Mouse (Mus musculus): ENCODE measurements around the gene Scaf11. TPM values are rescaled to one million over a fixed set of nuclear protein-coding genes. Genes with fewer than 3 reads are reported as not detected.

Gene Scaf11
- polyA plus RNA-seq, 2 experiments, result 51.4 to 93.7 TPM

GRCm38 (mm10) chr15:96480822-96481221 is 20.2 kb upstream of the Scaf11 start:
- Histone ChIP-seq H3K9ac (ENCODE audit: low read depth, low read length, severe bottlenecking) (no peak overlapping the region), H3K4me1 (ENCODE audit: control insufficient read depth, insufficient read depth, low read length) (no peaks in the 10 kb centered on the region), H3K4me2 (replicated peaks; ENCODE audit: low read depth, low read length, severe bottlenecking) (no peak overlapping the region), H3K9me3 (ENCODE audit: control insufficient read depth, low read length) (no peaks in the 10 kb centered on the region), H3K4me3 (replicated peaks; ENCODE audit: low read length) (no peak overlapping the region), H3K36me3 (ENCODE audit: control insufficient read depth, insufficient read depth, low read length) (no peaks in the 10 kb centered on the region), H3K27me3 (ENCODE audit: control insufficient read depth, insufficient read depth, low read length) (no peaks in the 10 kb centered on the region), H3K27ac (replicated peaks; ENCODE audit: low read depth, low read length) (no peak overlapping the region)
- no peak for TF ChIP-seq POLR2A (IDR thresholded peaks at IDR 0.05; ENCODE audit: borderline replicate concordance, extremely low read depth, insufficient read depth, insufficient read length)
- ATAC-seq (ENCODE audit: low FRiP score, low read depth) (no peak), DNase-seq (ENCODE audit: low spot score) (no peak)
- 81% methylated on average over 3 of the region's 3 CpGs for WGBS

- DNase-seq (ENCODE audit: low spot score) (no peak), ATAC-seq (ENCODE audit: low FRiP score, low read depth) (no peak)
- H3K4me1 ChIP-seq (ENCODE audit: control insufficient read depth, insufficient read depth, low read length), result no peaks in the 10 kb centered on the region
- H3K4me3 ChIP-seq (replicated peaks; ENCODE audit: low read length), result no peak overlapping the region
- H3K27ac ChIP-seq (replicated peaks; ENCODE audit: low read depth, low read length), result no peak overlapping the region
- no peaks in the 10 kb centered on the region for H3K9me3 ChIP-seq (ENCODE audit: control insufficient read depth, low read length)
- TF ChIP-seq POLR2A (IDR thresholded peaks at IDR 0.05; ENCODE audit: borderline replicate concordance, extremely low read depth, insufficient read depth, insufficient read length), result no peak
- no peak overlapping the region for H3K4me2 ChIP-seq (replicated peaks; ENCODE audit: low read depth, low read length, severe bottlenecking)
- no peaks in the 10 kb centered on the region for H3K27me3 ChIP-seq (ENCODE audit: control insufficient read depth, insufficient read depth, low read length)
- WGBS, result 88% methylated on average over 12 of the region's 12 CpGs
- H3K36me3 ChIP-seq (ENCODE audit: control insufficient read depth, insufficient read depth, low read length), result no peaks in the 10 kb centered on the region
- H3K9ac ChIP-seq (ENCODE audit: low read depth, low read length, severe bottlenecking), result no peak overlapping the region
These were observed 17.4 kb upstream of the Scaf11 start for GRCm38 (mm10) chr15:96478006-96478405.

- Histone ChIP-seq H3K9ac (ENCODE audit: low read depth, low read length, severe bottlenecking) (no peak overlapping the region), H3K27me3 (ENCODE audit: control insufficient read depth, insufficient read depth, low read length) (no peaks in the 10 kb centered on the region), H3K4me1 (ENCODE audit: control insufficient read depth, insufficient read depth, low read length) (no peaks in the 10 kb centered on the region), H3K9me3 (ENCODE audit: control insufficient read depth, low read length) (no peaks in the 10 kb centered on the region), H3K36me3 (ENCODE audit: control insufficient read depth, insufficient read depth, low read length) (no peaks in the 10 kb centered on the region), H3K4me2 (replicated peaks; ENCODE audit: low read depth, low read length, severe bottlenecking) (no peak overlapping the region), H3K4me3 (replicated peaks; ENCODE audit: low read length) (no peak overlapping the region), H3K27ac (replicated peaks; ENCODE audit: low read depth, low read length) (no peak overlapping the region)
- no peak for TF ChIP-seq POLR2A (IDR thresholded peaks at IDR 0.05; ENCODE audit: borderline replicate concordance, extremely low read depth, insufficient read depth, insufficient read length)
- peak; percentile 44; the same call in 1 of the 2 replicates for ATAC-seq (ENCODE audit: low FRiP score, low read depth)
- WGBS, result 9% methylated on average over 7 of the region's 7 CpGs
- DNase-seq (ENCODE audit: low spot score), result peak; percentile 66
These were observed 15.7 kb upstream of the Scaf11 start for GRCm38 (mm10) chr15:96476359-96476758.

- no peak overlapping the region for H3K4me2 ChIP-seq (replicated peaks; ENCODE audit: low read depth, low read length, severe bottlenecking)
- WGBS, result 83% methylated on average over 7 of the region's 7 CpGs
- no peak overlapping the region for H3K27ac ChIP-seq (replicated peaks; ENCODE audit: low read depth, low read length)
- ATAC-seq (ENCODE audit: low FRiP score, low read depth) (no peak), DNase-seq (ENCODE audit: low spot score) (no peak)
- no peak overlapping the region for H3K4me3 ChIP-seq (replicated peaks; ENCODE audit: low read length)
- no peak for TF ChIP-seq POLR2A (IDR thresholded peaks at IDR 0.05; ENCODE audit: borderline replicate concordance, extremely low read depth, insufficient read depth, insufficient read length)
- no peak overlapping the region for H3K9ac ChIP-seq (ENCODE audit: low read depth, low read length, severe bottlenecking)
- H3K27me3 ChIP-seq (ENCODE audit: control insufficient read depth, insufficient read depth, low read length), result no peaks in the 10 kb centered on the region
- no peaks in the 10 kb centered on the region for H3K9me3 ChIP-seq (ENCODE audit: control insufficient read depth, low read length)
- no peaks in the 10 kb centered on the region for H3K36me3 ChIP-seq (ENCODE audit: control insufficient read depth, insufficient read depth, low read length)
- no peaks in the 10 kb centered on the region for H3K4me1 ChIP-seq (ENCODE audit: control insufficient read depth, insufficient read depth, low read length)
These were observed 14.9 kb upstream of the Scaf11 start for GRCm38 (mm10) chr15:96475571-96475972.

- H3K36me3 ChIP-seq (ENCODE audit: control insufficient read depth, insufficient read depth, low read length), result no peaks in the 10 kb centered on the region
- H3K4me2 ChIP-seq (replicated peaks; ENCODE audit: low read depth, low read length, severe bottlenecking), result no peak overlapping the region
- no peak for ATAC-seq (ENCODE audit: low FRiP score, low read depth)
- WGBS, result 64% methylated on average over 20 of the region's 20 CpGs
- peak; percentile 17 for DNase-seq (ENCODE audit: low spot score)
- H3K27ac ChIP-seq (replicated peaks; ENCODE audit: low read depth, low read length), result no peak overlapping the region
- no peak for TF ChIP-seq POLR2A (IDR thresholded peaks at IDR 0.05; ENCODE audit: borderline replicate concordance, extremely low read depth, insufficient read depth, insufficient read length)
- no peak overlapping the region for H3K9ac ChIP-seq (ENCODE audit: low read depth, low read length, severe bottlenecking)
- no peaks in the 10 kb centered on the region for H3K9me3 ChIP-seq (ENCODE audit: control insufficient read depth, low read length)
- H3K4me3 ChIP-seq (replicated peaks; ENCODE audit: low read length), result no peak overlapping the region
- no peaks in the 10 kb centered on the region for H3K27me3 ChIP-seq (ENCODE audit: control insufficient read depth, insufficient read depth, low read length)
- H3K4me1 ChIP-seq (ENCODE audit: control insufficient read depth, insufficient read depth, low read length), result no peaks in the 10 kb centered on the region
These were observed 13.8 kb upstream of the Scaf11 start for GRCm38 (mm10) chr15:96474325-96474955.
